Mouse (Mus musculus) embryonic stem cell, embryonic (primary cell): Measurements from ENCODE around the gene Olfr691.
"Not testable (repeated sequence)": the region's sequence is repeated elsewhere in the genome, so short reads cannot be mapped to it uniquely, and the experiment has no call there.

Experiments used
- CTCF ChIA-PET, 4 experiments: fragments of 300-600 bp in 2 of 4; fragments of 350-600 bp in 2 of 4; sonication (Branson Sonifier 250); formaldehyde crosslinking; loops; one replicate each; lab custom pipeline; 2022; ENCODE audit warnings: inconsistent platforms in 2 of 4; lab: Charles Lee
- POLR2A ChIA-PET, 4 experiments: fragments of 300-600 bp in 2 of 4; fragments of 350-600 bp in 2 of 4; sonication (Branson Sonifier 250); formaldehyde crosslinking; loops; one replicate each; lab custom pipeline; 2022; ENCODE audit warnings: antibody characterized with exemption in 4 of 4, inconsistent platforms in 1 of 4; lab: Charles Lee

Olfr691 gene

GRCm38 (mm10) chr7:105342170-105342569 is at the start of gene Olfr691:
Gene Olfr691 (minus strand): TSS chr7:105342270.
- ChIA-PET POLR2A (no interaction called here), CTCF (no interaction called here)

- POLR2A ChIA-PET, result interaction anchor here in 3 of 4 experiments (0.6 to 4.0 kb wide), 7 partner anchors 10 to 337 kb away, joined by 3 to 19 read pairs (median 4); partner anchors contain the start of genes Fam160a2 (in 3 of the 3), Gm5901 (in 1 of the 3) and Olfr692 (in 1 of the 3)
Observed at GRCm38 (mm10) chr7:105390236-105390635, 48.2 kb upstream of the Olfr691 start.

GRCm38 (mm10) chr7:105387696-105388095 is 45.6 kb upstream of the Olfr691 start:
- ChIA-PET POLR2A (interaction anchor here in 1 of 4 experiments (1.0 kb wide), 1 partner anchor 9 kb away, joined by 3 read pairs; no protein-coding TSS in a partner anchor), CTCF (no interaction called here)

More at GRCm38 (mm10) chr7:105390236-105390635, 48.2 kb upstream of the Olfr691 start:
- CTCF ChIA-PET, result interaction anchor here in 1 of 4 experiments (0.6 kb wide), 1 partner anchor 119 kb away, joined by 3 read pairs; no protein-coding TSS in a partner anchor

- ChIA-PET CTCF (interaction anchor here in 1 of 4 experiments (1.1 kb wide), 1 partner anchor 31 kb away, joined by 4 read pairs; no protein-coding TSS in a partner anchor), POLR2A (interaction anchor here in 2 of 4 experiments (0.7 to 1.4 kb wide), 4 partner anchors 9 to 97 kb away, joined by 3 to 4 read pairs (median 4); partner anchors contain the start of gene Fam160a2 (in 1 of the 2))
Observed at GRCm38 (mm10) chr7:105380329-105380728, 38.3 kb upstream of the Olfr691 start.

- ChIA-PET POLR2A (interaction anchor here in 1 of 4 experiments (2.0 kb wide), 1 partner anchor 14 kb away, joined by 6 read pairs; no protein-coding TSS in a partner anchor), CTCF (no interaction called here)
Observed at GRCm38 (mm10) chr7:105374866-105375265, 32.8 kb upstream of the Olfr691 start, which contains the start of gene Gm5901. Gene Gm5901 (plus strand): TSS chr7:105375038.

GRCm38 (mm10) chr7:105373976-105374375 is 31.9 kb upstream of the Olfr691 start:
- ChIA-PET POLR2A (interaction anchor here in 1 of 4 experiments (1.2 kb wide), 1 partner anchor 26 kb away, joined by 3 read pairs; no protein-coding TSS in a partner anchor), CTCF (no interaction called here)

GRCm38 (mm10) chr7:105373509-105373908 is 31.4 kb upstream of the Olfr691 start:
- CTCF ChIA-PET, result interaction anchor here in 1 of 4 experiments (0.6 kb wide), 1 partner anchor 57 kb away, joined by 3 read pairs; no protein-coding TSS in a partner anchor
- POLR2A ChIA-PET, result interaction anchor here in 1 of 4 experiments (1.2 kb wide), 1 partner anchor 27 kb away, joined by 3 read pairs; no protein-coding TSS in a partner anchor

- CTCF ChIA-PET, result interaction anchor here in 1 of 4 experiments (0.6 kb wide), 1 partner anchor 57 kb away, joined by 3 read pairs; no protein-coding TSS in a partner anchor
- POLR2A ChIA-PET, result interaction anchor here in 1 of 4 experiments (1.2 kb wide), 1 partner anchor 27 kb away, joined by 3 read pairs; no protein-coding TSS in a partner anchor
Observed at GRCm38 (mm10) chr7:105372912-105373311, 30.8 kb upstream of the Olfr691 start.

GRCm38 (mm10) chr7:105368521-105368920 is 26.5 kb upstream of the Olfr691 start:
- ChIA-PET POLR2A (interaction anchor here in 1 of 4 experiments (0.6 to 1.5 kb wide), 2 partner anchors 22 to 31 kb away, joined by 3 read pairs; partner anchors contain the start of gene Fam160a2), CTCF (no interaction called here)

- POLR2A ChIA-PET, result interaction anchor here in 1 of 4 experiments (0.6 to 1.5 kb wide), 2 partner anchors 23 to 32 kb away, joined by 3 read pairs; partner anchors contain the start of gene Fam160a2
- CTCF ChIA-PET, result no interaction called here
Observed at GRCm38 (mm10) chr7:105367930-105368329, 25.9 kb upstream of the Olfr691 start, which contains the start of gene Olfr692. Gene Olfr692 (plus strand): TSS chr7:105368230.

GRCm38 (mm10) chr7:105367268-105367667 is 25.2 kb upstream of the Olfr691 start:
- ChIA-PET POLR2A (no interaction called here), CTCF (no interaction called here)

- CTCF ChIA-PET, result no interaction called here
- POLR2A ChIA-PET, result interaction anchor here in 1 of 4 experiments (0.5 kb wide), 1 partner anchor 189 kb away, joined by 3 read pairs; no protein-coding TSS in a partner anchor
Observed at GRCm38 (mm10) chr7:105361713-105362112, 19.6 kb upstream of the Olfr691 start.

- POLR2A ChIA-PET, CTCF ChIA-PET: not testable (repeated sequence)
Observed at GRCm38 (mm10) chr7:105356487-105356886, 14.4 kb upstream of the Olfr691 start.

- POLR2A ChIA-PET, CTCF ChIA-PET: not testable (repeated sequence)
Observed at GRCm38 (mm10) chr7:105356064-105356463, 14.0 kb upstream of the Olfr691 start.

- ChIA-PET CTCF (no interaction called here), POLR2A (no interaction called here)
Observed at GRCm38 (mm10) chr7:105342752-105343151, 682 bp upstream of the Olfr691 start.

- POLR2A ChIA-PET, result no interaction called here
- CTCF ChIA-PET, result no interaction called here
Observed at GRCm38 (mm10) chr7:105334004-105334403, 8.1 kb downstream of the Olfr691 start, which contains the start of gene Olfr690. Gene Olfr690 (minus strand): TSS chr7:105334104.

GRCm38 (mm10) chr7:105325302-105325701 is 16.8 kb downstream of the Olfr691 start:
- ChIA-PET CTCF (interaction anchor here in 1 of 4 experiments (0.6 kb wide), 2 partner anchors 99 to 1271 kb away, joined by 3 read pairs; no protein-coding TSS in a partner anchor), POLR2A (no interaction called here)

- ChIA-PET CTCF (no interaction called here), POLR2A (no interaction called here)
Observed at GRCm38 (mm10) chr7:105310865-105311264, 31.2 kb downstream of the Olfr691 start, which contains the start of gene Olfr689. Gene Olfr689 (plus strand): TSS chr7:105311165.

GRCm38 (mm10) chr7:105290051-105290450 is 52.0 kb downstream of the Olfr691 start:
- POLR2A ChIA-PET, result no interaction called here
- CTCF ChIA-PET, result no interaction called here

- CTCF ChIA-PET, result no interaction called here
- POLR2A ChIA-PET, result no interaction called here
Observed at GRCm38 (mm10) chr7:105287795-105288194, 54.3 kb downstream of the Olfr691 start, which contains the start of gene Olfr688. Gene Olfr688 (plus strand): TSS chr7:105288095.
